Mouse (Mus musculus): ENCODE data around the gene Mcf2l. TPM values are rescaled to one million over a fixed set of nuclear protein-coding genes. Genes with fewer than 3 reads are reported as not detected.

Gene Mcf2l
- 19.7 and 20.5 TPM in 2 replicates for polyA plus RNA-seq (2012; rRNA removed)

DNA sequence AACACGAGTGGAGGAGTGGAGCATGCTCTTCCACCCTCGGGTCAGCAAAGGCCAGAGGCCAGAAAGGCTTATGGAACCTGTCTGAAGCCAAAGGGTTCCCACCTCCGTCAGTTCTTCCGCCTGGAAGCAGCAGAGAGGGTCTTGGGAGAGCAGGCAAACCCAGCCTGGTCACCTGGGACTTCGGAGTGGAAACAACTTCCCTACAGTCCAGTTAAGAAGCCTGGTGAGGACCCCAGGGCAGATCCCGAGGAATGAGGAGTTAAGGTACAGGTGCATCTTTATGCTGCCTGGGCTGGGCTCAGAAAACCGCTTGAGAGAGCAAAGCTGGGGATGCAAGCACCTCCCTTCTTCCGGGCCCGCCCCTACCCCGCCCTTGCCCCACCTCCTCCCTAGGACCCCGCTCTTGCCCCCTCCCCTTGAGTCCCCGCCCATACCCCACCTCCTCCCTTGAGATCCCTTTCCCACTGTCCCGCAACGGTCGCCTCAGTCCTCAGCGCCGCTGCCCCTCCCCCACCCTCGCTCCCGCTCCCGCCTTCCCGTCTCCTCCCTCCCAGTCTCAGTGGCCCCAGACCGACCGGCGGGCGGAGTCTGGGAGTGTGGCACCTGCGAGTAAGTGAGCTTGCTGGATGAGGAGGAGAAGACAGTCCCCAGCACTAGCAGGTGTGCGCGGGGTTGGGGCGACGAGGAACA lies at the start of gene Mcf2l:
Gene Mcf2l, plus strand, starts transcription at position 450 of the 690 bp plus-strand sequence.
- no peak for DNase-seq (ENCODE audit: low read depth)

DNA sequence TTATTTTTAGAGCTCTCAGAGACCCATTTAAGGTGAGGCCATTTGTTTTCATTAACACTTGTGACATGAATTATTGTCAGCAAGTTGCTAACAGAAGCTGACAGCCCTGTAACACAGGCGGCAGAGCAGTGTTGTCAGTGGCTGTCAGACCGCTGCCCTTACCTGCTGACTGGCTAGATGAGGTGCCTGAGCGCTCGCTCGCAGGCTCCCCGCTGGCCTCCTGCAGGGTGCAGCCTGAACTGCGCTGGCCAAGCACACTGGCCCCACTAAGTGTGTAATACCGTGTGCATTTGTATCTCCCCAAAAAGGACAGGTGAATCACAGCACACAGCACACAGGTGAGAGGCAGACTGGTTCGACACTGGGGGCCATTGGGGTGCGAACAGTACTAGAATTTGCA lies 49.0 kb upstream of the Mcf2l start:
- no peak for DNase-seq (ENCODE audit: low read depth)

DNA sequence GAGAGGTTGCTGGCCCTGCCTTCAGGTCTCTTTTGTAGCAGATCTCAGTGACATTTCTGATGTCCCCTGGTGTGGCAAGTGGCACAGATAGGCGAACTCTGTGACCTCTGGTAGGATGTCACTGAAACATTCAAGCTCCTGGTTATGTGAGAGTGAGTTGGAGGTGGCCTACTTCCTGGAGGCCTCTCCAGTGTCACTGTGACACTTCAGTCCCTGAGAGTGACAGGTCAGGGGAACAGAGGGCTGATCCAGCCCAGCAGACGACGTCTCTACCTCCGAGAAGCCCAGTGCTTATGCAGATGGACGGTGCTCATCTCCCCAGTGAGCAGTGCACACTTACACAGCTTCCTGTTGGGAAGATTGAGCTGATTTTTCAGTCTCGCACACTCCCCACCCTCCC lies 48.4 kb upstream of the Mcf2l start:
- DNase-seq (ENCODE audit: low read depth), result no peak

DNA sequence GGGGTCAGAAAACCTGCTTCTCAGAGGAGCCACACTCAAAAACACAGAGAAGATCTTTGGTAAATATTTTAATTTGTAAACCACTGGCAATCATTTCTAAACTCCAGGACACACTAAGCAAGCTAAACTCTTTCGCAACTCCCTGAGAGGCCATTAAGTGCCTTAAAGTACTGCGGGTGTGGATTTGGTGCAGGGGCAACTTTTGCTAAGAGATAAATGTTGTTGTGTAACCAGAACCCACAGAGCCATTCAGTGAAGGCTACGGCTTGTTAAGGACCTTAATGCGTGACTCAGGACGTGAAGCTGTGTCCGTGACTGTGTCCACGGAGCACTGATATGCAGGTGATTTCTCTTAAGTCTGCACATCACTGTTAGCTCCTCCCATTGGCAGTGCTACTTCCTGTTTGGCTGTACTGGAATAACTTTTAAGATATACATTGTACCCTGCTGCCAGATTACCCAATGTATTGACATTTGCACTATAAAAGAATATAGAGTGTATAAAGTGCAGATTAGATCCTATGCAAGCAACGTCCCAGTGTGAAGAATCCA lies 47.8 kb upstream of the Mcf2l start:
- no peak for DNase-seq (ENCODE audit: low read depth)

DNA sequence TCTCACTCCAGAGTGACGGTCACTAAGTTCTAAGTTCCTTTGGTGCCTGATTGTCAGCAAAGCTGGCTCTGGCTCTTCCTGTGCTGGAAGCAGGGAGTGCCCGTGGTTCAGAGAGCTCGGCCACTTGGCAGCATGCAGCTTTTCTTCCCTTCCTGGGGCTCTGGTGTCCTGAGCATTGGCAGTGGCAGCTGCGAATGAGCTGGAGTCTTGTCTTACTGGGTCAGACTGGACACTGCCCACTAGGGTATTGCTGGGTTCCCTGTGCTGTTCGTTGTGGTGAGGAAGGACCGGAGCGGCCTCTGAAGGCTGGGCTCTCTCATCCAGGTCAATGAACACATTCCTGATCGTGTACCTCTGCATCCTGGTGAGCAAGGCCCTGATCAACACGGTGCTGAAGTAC lies 46.5 kb upstream of the Mcf2l start:
- no peak for DNase-seq (ENCODE audit: low read depth)

DNA sequence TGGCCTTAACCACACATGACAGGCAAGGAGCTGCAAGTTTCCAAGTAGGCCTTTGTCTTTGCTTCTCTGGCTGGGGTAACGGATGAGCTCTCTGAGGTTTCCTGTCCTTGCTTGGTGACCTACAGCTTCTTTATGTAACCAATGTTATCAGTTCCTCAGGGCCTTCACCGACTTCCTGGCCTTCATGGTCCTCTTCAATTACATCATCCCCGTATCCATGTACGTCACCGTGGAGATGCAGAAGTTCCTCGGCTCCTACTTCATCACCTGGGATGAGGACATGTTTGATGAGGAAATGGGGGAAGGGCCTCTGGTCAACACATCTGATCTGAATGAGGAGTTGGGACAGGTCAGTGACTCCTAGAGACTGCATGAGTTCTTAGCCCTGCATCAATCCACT lies 45.3 kb upstream of the Mcf2l start:
- no peak for DNase-seq (ENCODE audit: low read depth)

DNA sequence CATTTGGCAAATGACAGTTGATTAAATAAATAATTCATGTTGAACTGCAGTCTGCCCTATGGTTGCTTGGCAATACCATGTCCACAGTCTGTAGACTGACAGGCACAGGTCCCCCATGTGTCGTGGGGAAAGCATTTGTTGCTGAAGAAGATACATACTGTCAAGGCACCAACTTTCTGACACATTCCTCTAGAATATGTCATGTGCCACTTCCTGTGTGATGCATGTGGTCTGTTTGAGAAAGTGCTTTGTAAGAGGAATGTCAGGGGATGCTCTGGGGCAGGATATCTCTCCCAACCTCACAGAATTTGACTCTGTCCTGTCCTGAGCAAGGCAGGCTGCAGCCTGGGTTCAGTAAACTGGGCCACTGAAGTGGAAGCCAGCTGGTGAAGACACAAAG lies 44.2 kb upstream of the Mcf2l start:
- no peak for DNase-seq (ENCODE audit: low read depth)

DNA sequence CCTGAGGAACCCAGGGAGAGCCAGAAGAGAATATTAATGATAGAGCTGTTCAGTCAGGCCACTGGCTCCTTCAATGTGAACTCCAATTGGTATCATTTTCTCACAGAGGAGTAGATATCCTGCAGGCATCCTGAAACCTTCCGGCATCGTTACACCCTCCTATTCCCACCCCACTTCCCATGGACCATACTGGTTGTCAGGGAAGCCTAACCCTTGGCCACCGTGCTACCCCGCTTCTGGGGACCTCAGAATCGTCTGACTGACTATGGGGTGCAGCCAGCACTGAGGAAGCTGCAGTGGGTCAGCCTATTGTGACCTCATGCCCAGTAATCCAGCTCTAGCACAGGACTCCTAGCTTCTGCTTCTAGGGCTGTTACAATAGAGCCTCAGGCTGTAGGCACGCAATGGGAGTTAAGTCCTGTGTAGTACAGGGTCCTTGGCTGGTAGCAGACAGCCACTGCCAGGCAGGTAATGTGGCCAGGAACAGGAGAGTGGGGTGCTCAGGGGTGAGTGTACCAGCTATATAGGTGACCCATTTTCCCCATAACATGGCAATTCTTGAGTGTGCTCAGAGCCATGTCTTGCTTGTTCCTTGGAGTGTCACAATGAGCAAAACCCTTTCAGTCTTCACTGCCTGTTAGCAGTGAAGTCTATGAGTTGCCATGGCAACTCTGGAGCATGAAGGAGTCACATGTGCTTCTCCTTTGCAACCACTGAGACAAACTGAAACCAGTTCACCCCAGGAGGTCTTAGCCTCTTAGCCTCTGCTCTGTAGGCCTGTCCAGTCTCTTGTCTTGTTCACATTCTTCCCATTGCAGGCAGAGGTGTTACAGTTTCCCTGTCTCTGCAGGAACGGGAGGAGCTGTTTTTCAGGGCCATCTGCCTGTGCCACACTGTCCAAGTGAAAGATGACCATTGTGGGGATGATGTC lies 41.7 kb upstream of the Mcf2l start:
- no peak for DNase-seq (ENCODE audit: low read depth)

DNA sequence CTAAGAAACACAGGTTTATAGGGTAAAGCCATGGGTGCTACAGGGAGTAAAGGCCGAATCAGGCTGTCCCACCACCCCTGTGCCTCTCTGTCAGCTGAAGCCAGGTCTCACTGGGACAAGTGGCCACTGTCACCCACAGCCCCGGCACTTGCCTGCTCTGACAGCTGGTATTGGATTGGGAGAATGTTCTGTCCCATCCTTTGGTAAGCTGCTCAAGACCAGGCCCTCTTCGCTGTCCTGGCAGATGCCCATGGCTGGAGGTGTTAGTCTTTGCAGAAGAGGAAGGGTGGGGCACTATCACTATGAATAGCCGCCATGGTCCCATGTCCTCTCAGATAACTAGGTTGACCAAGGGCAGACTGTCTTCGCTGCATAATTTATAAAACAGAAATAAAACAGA lies 40.0 kb upstream of the Mcf2l start:
- DNase-seq (ENCODE audit: low read depth), result no peak

DNA sequence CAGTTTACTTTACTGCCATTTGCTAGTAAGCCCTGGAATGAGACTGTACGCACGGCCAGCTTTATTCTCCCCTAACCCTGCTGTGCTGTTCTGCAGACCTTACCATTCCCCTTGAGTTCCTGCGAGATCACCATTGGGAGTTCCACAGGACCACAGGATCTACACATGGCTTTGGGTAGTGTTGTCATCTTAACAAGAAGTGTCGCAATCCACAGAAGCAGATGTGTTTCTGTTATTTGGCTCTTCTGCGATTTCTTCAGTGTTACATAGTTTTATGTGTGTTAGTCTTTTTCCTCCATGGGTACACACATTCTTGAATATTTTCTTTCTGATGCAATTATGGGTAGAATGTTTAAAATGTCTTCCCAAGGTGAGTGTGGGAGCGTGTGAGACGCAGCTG lies 32.8 kb upstream of the Mcf2l start:
- no peak for DNase-seq (ENCODE audit: low read depth)

DNA sequence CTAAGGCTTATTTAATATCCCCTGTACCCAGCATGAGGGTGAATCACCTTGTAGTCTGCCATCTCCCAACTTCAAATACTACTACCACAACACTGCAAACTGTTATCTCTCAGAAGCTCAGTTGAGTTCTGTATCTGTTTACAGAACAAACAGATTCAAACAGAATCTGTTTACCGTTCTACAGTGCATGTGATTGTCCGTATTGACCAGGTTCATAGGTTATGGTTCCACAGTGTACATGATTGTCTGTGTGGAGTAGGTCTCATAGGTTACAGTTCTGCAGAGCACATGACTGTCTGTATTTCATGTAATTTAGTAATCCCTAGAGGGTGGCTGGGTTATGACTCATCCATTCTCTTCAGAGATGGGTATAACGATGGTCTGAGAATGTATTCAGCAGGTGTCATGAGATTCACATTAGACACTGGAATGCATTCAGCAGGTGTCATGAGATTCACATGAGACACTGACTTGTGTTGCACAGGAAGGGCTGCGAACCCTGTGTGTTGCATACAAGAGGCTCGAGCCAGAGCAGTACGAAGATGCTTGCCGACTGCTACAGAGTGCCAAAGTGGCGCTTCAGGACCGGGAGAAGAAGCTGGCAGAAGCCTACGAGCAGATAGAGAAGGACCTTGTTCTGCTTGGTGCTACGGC lies 31.1 kb upstream of the Mcf2l start:
- no peak for DNase-seq (ENCODE audit: low read depth)

DNA sequence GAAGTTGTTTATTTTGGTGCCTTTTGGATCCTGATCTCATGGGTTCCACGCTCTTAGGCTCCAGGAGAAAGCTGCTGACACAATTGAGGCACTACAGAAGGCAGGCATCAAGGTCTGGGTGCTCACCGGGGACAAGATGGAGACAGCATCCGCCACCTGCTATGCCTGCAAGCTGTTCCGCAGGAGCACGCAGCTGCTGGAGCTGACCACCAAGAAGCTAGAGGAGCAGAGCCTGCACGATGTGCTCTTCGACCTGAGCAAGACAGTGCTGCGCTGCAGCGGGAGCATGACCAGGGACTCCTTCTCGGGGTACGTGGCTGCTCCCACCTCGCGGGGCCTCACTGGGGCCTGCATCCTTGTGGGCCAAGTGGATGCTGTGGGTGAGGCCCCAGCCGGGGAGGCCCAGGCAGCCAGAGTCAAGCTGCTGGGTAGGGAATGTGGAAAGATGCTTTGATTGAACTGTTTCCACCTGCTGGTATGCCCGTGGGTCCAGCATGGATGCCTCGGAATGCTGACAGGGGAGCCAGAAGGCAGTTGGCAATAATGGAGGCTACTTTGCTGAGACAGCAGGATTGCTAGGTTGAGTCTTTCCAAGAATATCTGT lies 29.2 kb upstream of the Mcf2l start:
- DNase-seq (ENCODE audit: low read depth), result no peak

DNA sequence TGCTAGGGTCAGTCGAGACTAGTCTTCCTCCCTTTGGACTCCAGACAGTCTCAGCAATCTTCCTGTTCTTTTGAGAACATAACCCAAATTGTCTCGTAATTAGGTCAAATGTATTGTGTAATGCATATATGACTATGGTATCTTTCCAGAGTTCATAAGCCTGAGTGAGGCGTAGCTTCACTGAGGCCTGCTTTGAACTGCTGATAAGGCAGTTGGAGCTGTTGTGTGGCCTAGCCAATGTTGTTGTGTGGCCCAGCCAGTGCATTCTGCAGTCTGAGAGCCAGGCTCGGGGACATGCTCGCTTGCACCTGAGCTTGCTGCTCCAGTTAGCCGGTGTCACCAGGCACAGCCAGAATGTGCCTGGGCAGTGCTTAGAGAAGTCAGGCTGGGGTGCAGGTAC lies 27.2 kb upstream of the Mcf2l start:
- DNase-seq (ENCODE audit: low read depth), result no peak

DNA sequence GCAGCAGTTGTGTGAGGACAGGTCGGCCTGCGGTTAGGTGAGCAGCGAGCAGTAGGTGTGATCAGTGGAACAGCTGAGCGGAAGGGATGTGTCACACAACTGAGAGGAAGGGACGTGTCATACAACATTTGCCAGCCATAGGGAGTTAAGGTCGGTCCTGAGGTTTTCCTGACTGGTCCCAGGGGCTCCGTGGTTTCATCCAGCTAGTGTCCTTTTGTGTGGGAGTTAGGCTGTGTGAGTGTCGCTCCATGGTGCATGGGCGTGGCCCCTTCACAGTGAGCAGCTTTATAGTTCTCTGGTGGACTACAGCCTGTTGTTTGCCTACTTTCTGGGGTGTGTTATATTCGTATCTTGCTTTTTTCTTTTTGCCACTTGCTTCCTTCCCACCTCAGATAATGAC lies 22.4 kb upstream of the Mcf2l start:
- no peak for DNase-seq (ENCODE audit: low read depth)

DNA sequence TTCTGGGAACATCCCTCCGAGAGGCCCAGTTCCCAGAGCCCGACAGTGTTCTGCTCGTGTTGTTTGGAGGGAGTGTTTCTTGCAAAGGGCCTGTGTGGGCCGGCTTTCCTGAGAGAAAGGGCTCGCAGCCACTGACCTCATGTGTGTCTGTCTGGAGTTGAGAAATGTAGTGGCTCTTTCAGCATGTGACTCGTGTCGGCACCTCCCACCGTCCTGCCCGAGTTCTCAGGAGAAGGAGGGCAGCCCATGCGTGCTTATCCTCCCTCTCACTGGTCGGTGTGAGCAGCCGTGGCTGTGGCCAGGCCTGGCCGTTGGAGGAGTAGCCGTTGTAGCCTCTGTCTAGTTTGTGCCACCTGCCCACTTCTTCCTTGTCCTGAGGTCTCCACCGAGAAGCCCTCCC lies 17.6 kb upstream of the Mcf2l start:
- DNase-seq (ENCODE audit: low read depth), result no peak

DNA sequence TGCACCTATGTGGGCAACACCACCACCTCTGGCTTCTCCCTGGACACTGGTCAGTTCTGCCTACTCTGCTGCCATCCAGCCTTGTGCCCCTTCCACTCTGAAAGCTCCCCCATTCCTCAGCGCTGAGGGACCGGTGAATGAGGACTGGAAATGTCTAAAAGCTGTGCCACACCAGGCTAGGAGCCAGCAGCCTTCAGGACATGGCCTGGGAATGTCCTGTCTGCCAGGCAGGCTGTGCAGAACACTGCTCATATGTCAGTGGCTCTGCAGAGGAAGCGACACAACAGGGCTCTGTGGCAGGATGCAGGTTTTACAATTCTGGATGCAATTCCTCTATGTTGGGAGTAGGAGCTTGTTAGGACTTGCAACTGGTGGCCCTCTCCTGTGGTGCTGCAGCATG lies 10.5 kb upstream of the Mcf2l start:
- no peak for DNase-seq (ENCODE audit: low read depth)

DNA sequence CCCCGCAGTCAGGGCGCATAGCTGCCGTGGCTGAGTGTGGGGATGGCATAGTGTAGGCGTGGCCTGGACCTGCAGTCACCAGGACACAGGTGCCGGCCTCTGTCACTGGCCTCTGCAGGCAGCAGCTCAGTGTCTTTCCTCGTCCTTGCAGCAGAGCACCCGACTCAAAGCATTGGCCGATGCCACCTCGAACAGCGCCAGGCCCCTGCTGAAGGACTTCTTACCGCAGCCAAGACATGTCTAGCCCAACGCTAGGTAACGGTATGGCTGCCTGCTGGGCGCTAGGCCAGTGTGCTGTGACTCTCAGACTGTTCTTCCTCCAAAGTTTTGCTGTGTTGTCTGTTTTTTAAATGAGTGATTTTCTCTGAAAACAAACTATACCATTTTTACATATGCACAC lies 10.0 kb upstream of the Mcf2l start:
- DNase-seq (ENCODE audit: low read depth), result no peak

DNA sequence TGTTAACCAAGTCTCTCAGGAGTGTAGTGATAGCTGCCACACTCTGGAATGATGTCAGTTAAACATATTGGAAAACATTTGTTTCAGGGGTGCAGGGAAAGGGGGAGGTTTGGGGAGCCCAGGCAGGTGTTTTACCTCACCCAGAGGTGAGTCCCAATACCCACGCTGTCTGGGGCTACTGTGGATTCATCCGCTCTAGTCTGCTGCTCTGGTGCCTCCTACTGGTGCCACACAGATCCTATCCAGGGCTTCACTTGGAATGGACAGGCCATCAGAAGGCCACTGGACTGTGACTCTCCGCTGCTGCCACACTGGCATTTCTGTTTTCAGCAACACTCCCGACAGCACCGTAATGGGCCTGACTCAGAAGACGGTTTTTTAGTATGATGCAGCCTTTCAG lies 7.8 kb upstream of the Mcf2l start:
- no peak for DNase-seq (ENCODE audit: low read depth)

DNA sequence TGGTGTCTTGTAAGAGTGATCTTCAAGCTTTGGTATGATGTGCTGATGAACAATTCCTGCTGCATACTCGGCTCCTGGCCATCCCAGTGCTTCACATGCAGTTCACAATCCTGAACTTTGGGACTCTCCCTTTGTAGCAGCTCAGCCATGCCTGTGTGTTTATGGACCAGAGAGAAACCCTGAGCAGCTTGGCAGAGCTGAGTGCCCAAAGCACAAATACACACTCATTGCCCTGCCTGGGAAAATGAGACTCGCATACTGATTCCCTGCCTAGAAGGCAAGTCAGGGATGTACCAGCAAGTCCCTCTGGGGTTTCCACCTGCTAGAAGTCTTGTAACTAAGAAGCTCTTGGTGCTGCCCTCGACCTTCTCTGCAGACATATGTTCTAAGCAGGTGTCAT lies 3.9 kb upstream of the Mcf2l start:
- no peak for DNase-seq (ENCODE audit: low read depth)

DNA sequence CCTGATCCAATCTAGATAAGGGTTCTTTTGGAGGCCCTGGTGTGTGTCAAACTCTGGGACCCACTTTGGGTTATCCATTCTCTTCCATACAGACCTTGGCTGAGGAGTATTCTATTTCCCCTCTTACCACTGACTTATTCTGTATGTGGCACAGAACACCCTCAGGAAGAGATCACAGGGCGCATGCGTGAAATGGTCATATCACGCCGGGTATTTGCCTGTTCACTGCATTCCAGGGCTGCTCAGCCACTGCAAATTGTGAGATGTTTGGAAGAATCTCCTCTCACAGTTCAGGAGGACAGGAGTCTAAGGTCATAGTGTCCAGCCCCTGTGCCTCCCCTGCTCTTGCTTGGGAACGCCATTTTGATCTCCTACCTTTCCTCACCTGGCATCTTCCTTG lies 3.0 kb upstream of the Mcf2l start:
- DNase-seq (ENCODE audit: low read depth), result no peak

DNA sequence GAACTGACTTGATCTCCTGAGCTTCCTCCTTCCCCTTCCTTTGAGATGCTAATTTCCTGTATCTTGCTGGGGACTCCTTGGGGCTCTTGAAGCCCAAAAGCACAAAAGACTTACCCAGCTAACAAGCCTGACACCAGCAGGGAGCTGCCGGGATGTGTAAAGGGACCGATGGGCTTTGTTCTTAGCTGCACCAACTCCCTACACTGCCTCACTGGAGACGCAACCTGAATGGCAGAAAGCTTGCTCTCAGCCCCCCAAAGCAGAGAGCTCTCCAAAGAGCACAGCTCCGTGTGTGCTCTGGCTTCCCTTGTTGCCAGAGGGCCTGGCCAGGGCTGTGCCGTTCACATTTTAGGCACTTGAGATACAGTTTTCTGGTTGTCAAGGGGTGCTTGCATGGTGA lies 2.1 kb upstream of the Mcf2l start:
- DNase-seq (ENCODE audit: low read depth), result no peak

DNA sequence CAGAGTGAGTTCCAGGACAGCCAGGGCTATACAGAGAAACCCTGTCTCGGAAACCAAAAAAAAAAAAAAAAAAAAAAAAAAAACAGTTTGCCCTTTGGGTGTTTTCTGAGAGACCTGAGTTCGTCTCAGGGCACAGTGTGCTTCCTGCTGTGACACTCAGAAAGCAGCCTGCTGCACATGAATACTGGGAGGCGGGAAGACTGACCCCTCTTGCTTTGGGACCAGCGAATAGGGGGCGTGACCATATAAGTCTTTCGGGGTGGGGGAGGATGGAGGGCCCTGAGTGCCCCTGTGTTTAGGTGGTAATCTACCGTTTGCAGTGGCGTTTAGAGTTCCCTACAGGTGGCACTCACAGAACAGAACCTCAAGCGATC lies 636 bp upstream of the Mcf2l start:
- no peak for DNase-seq (ENCODE audit: low read depth)
